Mouse (Mus musculus): ENCODE measurements around the gene Bmper. TPM values are rescaled to one million over a fixed set of nuclear protein-coding genes. Genes with fewer than 3 reads are reported as not detected.

The Bmper gene
- not detected in 4 replicates for total RNA-seq (2023; ENCODE audit: inconsistent age)

GRCm38 (mm10) chr9:23222841-23223548 is at the start of gene Bmper:
Gene Bmper, plus strand, starts transcription at chr9:23223076.

Data from B cell, adult (primary cell).